Mouse (Mus musculus): ENCODE results near the gene Tgtp2. TPM values are rescaled to one million over a fixed set of nuclear protein-coding genes. Genes with fewer than 3 reads are reported as not detected.
"Not testable (repeated sequence)": the region's sequence is repeated elsewhere in the genome, so short reads cannot be mapped to it uniquely, and the experiment has no call there.

The Tgtp2 gene
- polyA plus RNA-seq (2016; fragmentation: Nextera tagmentation; extraction: Ambion mirVana) = not detected in 2 replicates

DNA sequence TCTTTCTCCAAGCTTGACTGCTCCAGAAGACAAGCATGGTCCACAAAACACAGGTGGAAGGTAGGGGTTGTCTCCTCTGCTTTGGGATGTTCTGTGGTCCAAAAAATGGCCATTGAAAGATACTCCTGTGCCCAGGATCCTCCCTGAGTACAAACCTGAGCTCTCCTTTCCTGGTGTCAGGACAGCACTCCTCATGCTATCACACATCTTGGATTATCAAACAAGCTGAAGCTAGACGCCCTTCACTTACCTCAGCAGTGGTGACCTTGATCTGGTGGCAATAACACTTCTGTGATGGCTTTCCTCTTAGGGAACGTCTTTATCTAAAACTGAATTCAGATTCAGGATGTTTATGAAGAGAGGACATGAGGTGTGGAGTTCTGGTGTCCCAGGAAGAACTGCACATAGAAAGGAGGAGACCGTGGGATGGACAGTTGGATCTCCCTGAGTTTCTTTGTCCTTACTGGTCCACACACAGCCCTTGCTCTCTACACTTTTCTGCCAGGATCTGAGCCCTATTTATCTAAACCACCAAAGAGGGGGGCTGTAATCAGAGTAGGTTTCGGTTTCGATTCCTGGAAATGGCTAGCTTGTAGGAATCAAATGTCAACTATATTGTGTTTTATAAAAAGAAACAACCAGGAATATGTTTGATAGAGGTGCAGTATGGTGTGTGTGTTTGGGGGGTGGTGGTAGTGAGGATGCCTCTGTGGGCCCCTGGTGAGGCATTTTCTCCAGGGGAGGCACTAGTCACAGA is at the start of gene Tgtp2:
Tgtp2 (minus strand) TSS at position 494 of the 757 bp plus-strand sequence.
- not testable (repeated sequence) for H3K36me3 ChIP-seq; H3K9me3 ChIP-seq; H3K4me3 ChIP-seq; H3K4me1 ChIP-seq (replicated peaks); H3K27ac ChIP-seq; H3K27me3 ChIP-seq (ENCODE audit: insufficient read depth, poor library complexity, severe bottlenecking); DNase-seq (ENCODE audit: low spot score)
- WGBS = 79% methylated on average over 5 of the region's 5 CpGs

DNA sequence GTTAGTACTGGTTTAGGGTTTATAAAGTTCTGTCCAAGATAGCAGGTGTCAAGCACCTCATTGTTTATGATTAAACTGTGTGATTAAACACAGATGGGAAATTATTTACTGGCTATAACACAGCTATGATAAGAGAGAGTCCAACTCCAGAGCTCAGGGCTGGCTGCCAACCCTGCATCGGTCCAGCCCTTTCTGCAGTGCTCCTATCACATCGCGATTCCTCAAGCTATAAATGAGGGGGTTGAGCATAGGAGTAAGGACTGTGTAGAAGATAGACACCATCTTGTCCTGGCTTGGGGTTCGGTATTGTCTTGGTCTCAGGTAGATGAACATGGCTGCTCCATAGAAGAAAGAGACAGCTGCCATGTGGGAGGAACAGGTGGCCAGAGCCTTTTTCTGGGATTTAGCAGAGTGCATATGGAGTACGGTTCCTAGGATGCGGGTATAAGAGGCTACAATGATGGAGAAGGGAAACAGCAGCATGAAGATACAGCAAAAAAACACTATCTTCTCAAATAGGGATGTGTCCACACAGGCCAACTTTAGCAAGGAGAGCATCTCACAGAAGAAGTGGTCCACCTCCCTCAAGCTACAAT is 48.7 kb upstream of the Tgtp2 start:
- H3K4me3 ChIP-seq = no peak overlapping the region
- no peak overlapping the region for H3K27ac ChIP-seq
- no peak for DNase-seq (ENCODE audit: low spot score)
- 90% methylated on average over 6 of the region's 6 CpGs for WGBS
- H3K4me1 ChIP-seq (replicated peaks) = no peaks in the 10 kb centered on the region
- no peaks in the 10 kb centered on the region for H3K9me3 ChIP-seq
- H3K36me3 ChIP-seq = no peaks in the 10 kb centered on the region
- no peaks in the 10 kb centered on the region for H3K27me3 ChIP-seq (ENCODE audit: insufficient read depth, poor library complexity, severe bottlenecking)

DNA sequence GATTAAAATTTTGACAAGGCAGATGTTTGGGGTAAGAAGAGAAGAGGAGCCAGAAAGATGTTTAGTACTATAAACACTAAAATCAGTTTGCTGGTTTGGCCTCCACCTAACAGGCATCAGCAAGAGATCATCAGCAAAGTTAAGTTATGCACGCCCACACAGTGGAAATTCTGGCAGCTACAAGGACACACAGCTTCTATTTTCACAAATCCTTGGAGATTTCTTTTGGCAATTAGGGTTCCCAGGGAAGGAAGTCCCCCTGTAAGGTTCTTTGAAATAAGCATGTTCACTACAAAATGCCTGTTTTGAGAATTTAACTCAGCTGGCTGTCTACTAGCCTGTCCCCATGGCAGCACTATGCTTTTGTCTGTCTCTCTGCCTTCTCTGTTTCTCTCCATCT is 47.0 kb upstream of the Tgtp2 start:
- Histone ChIP-seq H3K27ac (no peak overlapping the region), H3K4me1 (replicated peaks) (no peaks in the 10 kb centered on the region), H3K9me3 (no peaks in the 10 kb centered on the region), H3K4me3 (no peak overlapping the region), H3K27me3 (ENCODE audit: insufficient read depth, poor library complexity, severe bottlenecking) (no peaks in the 10 kb centered on the region), H3K36me3 (no peaks in the 10 kb centered on the region)
- no peak for DNase-seq (ENCODE audit: low spot score)
- WGBS = 69% methylated on average over 1 of the region's 1 CpGs

DNA sequence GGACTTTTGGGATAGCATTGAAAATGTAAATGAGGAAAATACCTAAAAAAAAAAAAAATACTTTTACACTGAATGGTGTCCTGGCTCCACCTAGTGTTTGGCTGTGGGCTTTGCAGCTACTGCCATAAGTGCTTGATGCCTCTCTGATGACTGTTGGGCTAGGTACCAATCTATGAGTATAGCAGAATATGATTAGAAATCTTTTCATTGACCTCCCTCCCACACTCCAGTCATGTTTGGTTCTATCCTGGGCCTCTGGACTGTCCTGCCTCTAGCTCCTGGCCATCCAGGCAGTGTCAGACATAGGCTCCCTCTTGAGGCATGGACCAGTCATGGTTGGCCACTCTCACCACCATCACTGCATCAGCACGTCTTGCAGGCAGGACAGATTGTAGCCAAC is 44.8 kb upstream of the Tgtp2 start:
- H3K9me3 ChIP-seq = no peaks in the 10 kb centered on the region
- DNase-seq (ENCODE audit: low spot score) = peak; percentile 12
- H3K27me3 ChIP-seq (ENCODE audit: insufficient read depth, poor library complexity, severe bottlenecking) = no peaks in the 10 kb centered on the region
- H3K4me3 ChIP-seq = no peak overlapping the region
- no peak overlapping the region for H3K27ac ChIP-seq
- 30% methylated on average over 1 of the region's 1 CpGs for WGBS
- no peaks in the 10 kb centered on the region for H3K36me3 ChIP-seq
- H3K4me1 ChIP-seq (replicated peaks) = no peaks in the 10 kb centered on the region

DNA sequence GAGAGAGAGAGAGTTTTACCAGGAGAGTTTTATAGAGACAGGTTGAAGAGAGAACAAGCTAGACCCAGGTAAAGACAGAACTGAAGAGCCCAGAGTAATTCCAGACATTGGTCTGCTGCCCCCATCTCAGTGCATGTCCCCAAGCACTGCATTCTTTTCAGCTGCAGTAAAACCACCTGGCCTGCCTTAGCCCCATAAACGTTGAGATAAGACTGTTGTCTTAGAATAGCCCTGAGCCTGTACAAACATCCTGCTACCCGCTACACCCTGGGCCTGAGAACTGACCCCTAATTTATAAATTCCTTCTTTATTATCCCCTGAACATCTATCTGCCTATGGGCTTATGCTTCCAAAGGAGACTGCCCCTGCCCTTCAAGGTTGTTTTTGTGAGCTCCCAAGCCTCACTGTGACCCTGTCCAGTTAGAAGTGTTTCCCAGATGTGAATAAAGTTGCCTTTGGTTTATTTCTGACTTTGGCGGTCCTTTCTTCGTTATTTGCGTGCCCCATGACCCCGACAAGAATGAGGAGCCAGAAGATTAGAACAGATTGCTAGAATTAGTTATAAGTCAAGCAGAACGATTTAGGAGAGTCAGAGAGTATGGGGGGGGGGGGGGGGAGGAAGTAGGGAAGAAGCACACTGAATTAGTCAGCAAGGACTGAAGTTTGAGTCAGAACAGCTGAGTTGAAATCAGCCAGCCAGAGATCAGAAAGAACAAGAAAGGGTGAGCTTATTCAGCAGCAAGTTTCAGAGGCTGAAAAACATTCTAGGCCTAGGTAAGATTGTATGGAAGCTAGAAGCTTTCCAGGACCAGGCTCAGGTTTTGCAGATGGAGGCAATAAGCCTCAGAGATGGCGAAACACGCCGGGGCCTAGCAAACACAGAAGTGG is 43.9 kb upstream of the Tgtp2 start:
- no peak for DNase-seq (ENCODE audit: low spot score)
- Histone ChIP-seq H3K4me3 (no peak overlapping the region), H3K4me1 (replicated peaks) (peaks cover 2% of the 10 kb centered on the region; the same call in 1 of the 2 replicates), H3K36me3 (no peaks in the 10 kb centered on the region), H3K9me3 (no peaks in the 10 kb centered on the region), H3K27ac (no peak overlapping the region), H3K27me3 (ENCODE audit: insufficient read depth, poor library complexity, severe bottlenecking) (no peaks in the 10 kb centered on the region)
- WGBS = 76% methylated on average over 10 of the region's 10 CpGs

DNA sequence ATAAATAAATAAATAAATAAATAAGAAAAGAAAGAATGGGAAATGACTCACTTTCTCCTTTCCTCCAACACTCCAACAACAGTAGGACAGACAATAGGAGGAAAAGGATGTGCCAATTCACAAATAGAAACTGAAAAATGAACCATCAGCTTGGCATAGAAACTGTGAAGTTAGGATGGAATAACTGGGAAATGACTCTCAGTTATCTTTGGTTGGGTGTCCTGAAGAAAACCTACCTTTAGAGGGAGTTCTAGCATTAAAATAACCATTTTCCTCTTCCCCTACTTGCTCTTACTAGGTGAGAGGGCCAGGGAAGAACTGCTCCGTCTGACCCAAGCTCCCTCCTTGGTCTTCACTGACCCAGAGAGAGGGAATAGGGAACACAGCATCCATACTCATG is 41.7 kb upstream of the Tgtp2 start:
- Histone ChIP-seq H3K27ac (no peak overlapping the region), H3K9me3 (no peaks in the 10 kb centered on the region), H3K27me3 (ENCODE audit: insufficient read depth, poor library complexity, severe bottlenecking) (no peaks in the 10 kb centered on the region; the same call in 1 of the 2 replicates), H3K36me3 (no peaks in the 10 kb centered on the region), H3K4me3 (no peak overlapping the region), H3K4me1 (replicated peaks) (peaks cover 7% of the 10 kb centered on the region; the same call in 1 of the 2 replicates)
- WGBS = 71% methylated on average over 1 of the region's 1 CpGs
- no peak for DNase-seq (ENCODE audit: low spot score)

DNA sequence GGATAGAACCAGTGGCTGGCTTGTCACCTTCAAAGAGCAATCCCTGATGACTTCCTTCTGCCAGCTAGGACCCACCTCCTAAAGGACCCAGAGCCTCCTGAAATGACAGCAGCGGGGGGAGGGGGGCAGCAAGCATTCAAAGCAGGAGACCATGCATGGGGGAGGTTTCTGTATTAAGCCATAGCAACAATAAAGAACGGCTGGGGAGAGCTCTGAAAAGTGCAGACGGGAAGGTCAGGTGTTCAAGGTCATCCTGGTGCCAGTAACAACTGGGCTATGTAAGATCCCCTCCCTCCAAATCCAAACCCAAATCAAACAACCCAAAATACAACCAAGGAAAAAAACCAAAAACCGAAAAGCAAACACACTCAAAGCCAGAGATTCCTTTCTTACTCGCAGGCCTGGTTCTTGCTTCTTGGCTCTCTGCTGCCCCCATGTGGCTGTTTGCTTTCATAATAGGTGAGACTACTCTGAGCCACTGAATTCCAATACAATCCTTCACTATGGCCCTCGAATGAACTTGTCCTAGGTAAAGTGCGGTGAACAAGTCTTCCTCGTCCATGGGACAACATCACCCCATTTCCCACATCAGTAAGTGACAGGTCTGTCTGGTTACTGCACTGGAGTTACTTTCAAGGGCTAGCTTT is 39.2 kb upstream of the Tgtp2 start:
- no peak overlapping the region for H3K27ac ChIP-seq

DNA sequence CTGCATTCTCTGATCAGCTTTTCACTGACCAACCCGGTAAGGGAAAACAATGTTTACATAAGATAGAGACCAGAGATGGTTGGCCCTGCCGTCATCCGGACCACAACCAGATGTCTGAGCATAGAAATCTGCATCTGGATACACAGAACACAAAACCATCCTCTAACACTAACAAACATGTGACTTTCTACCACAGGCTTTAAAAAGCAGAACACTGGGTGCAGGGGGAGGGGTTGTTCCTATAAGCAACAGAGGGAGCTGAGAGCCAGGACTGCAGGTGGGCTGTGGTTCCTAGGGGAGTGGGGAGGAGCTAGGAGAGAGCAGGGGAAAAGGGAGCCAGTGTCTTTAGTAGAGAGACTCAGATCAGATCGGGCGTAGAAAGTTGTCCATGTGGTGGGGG is 37.5 kb upstream of the Tgtp2 start:
- Histone ChIP-seq H3K36me3 (no peaks in the 10 kb centered on the region), H3K27ac (no peak overlapping the region), H3K4me1 (replicated peaks) (peaks cover 7% of the 10 kb centered on the region; the same call in 1 of the 2 replicates), H3K27me3 (ENCODE audit: insufficient read depth, poor library complexity, severe bottlenecking) (no peaks in the 10 kb centered on the region; the same call in 1 of the 2 replicates), H3K4me3 (no peak overlapping the region), H3K9me3 (no peaks in the 10 kb centered on the region)
- WGBS = 54% methylated on average over 5 of the region's 5 CpGs
- DNase-seq (ENCODE audit: low spot score) = no peak

More for the DNA sequence above, 39.2 kb upstream of the Tgtp2 start:
- DNase-seq (ENCODE audit: low spot score) = peak; percentile 82
- Histone ChIP-seq H3K36me3 (no peaks in the 10 kb centered on the region), H3K9me3 (no peaks in the 10 kb centered on the region), H3K27me3 (ENCODE audit: insufficient read depth, poor library complexity, severe bottlenecking) (no peaks in the 10 kb centered on the region; the same call in 1 of the 2 replicates), H3K4me3 (no peak overlapping the region), H3K4me1 (replicated peaks) (peaks cover 7% of the 10 kb centered on the region; the same call in 1 of the 2 replicates)
- 20% methylated on average over 8 of the region's 8 CpGs for whole genome bisulfite sequencing

DNA sequence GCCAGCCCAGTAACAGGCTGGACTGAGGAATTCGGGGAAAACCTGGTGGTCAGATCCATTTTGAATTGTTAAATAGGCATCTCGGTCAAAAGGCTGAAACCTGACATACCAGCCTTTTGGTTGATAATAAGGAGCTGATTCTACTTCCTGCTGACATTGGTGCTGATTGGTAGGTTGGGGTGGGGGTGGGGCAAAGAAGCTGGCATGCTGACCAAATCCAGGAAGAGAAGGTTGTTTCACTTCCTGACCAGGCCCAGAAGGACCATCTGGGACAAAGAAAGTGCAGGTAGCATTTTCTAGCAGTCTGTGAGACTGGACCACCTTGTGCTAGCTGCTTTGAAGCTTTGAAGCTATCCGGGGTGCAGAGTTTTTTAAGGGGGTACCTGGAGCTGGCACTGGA is 36.4 kb upstream of the Tgtp2 start:
- H3K27ac ChIP-seq = no peak overlapping the region
- WGBS = 80% methylated on average over 3 of the region's 3 CpGs

DNA sequence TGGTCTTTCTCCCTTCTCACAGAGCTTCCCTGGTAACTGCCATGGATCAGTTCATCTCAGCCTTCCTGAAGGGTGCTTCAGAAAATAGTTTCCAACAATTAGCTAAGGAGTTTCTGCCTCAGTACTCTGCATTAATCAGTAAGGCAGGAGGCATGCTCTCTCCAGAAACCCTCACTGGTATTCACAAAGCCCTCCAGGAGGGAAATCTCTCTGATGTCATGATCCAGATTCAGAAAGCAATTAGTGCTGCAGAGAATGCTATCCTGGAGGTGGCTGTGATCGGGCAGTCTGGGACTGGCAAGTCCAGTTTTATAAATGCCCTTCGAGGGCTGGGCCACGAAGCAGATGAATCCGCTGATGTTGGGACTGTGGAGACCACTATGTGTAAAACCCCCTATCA is 31.4 kb upstream of the Tgtp2 start:
- WGBS = 89% methylated on average over 4 of the region's 4 CpGs
- H3K27ac ChIP-seq = no peak overlapping the region
- DNase-seq (ENCODE audit: low spot score) = no peak

More for the DNA sequence above, 36.4 kb upstream of the Tgtp2 start:
- Histone ChIP-seq H3K27me3 (ENCODE audit: insufficient read depth, poor library complexity, severe bottlenecking) (no peaks in the 10 kb centered on the region; the same call in 1 of the 2 replicates), H3K36me3 (no peaks in the 10 kb centered on the region), H3K4me3 (no peak overlapping the region), H3K9me3 (no peaks in the 10 kb centered on the region), H3K4me1 (replicated peaks) (peaks cover 7% of the 10 kb centered on the region; the same call in 1 of the 2 replicates)
- no peak for DNase-seq (ENCODE audit: low spot score)

DNA sequence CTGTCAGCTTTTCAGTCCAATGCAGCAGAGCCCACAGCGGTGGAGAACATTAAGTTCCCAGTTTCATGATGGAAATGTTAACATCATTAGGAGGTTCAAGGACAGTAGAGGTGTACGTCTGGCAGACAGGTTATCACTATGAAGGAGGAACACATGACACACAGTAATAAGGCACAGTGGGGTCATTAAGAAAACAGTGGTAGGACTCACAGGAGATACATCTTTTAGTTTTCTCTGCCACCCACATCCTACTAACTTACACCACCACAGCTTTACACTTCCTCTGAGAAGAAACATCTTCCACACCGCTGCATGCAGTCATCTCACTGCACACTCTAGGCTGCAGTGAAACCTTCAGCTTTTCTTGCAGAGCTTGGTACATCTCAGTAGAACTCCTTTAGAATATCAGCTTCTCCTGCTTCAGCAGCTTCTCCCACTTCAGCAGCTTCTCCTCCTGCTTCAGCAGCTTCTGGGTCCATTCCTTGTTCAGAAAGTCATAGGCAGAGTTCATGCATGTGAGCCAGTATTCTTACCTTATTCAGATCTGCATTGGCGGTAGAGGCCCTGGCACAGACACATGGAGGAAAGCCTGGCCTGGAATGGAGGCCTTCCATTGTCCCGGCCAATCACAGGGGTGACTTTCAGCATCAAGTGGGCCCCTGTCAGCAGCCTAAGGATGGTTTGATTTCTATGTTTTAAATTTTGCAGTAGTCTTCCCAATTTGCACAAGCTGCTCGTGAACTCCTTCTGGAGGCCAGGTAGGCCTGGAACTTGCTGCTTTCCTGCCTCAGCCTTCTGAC is 30.1 kb upstream of the Tgtp2 start:
- WGBS = 91% methylated on average over 6 of the region's 6 CpGs
- no peak overlapping the region for H3K4me3 ChIP-seq
- H3K9me3 ChIP-seq = no peaks in the 10 kb centered on the region
- no peaks in the 10 kb centered on the region for H3K27me3 ChIP-seq (ENCODE audit: insufficient read depth, poor library complexity, severe bottlenecking)
- H3K4me1 ChIP-seq (replicated peaks) = no peaks in the 10 kb centered on the region
- H3K36me3 ChIP-seq = no peaks in the 10 kb centered on the region
- no peak for DNase-seq (ENCODE audit: low spot score)
- H3K27ac ChIP-seq = no peak overlapping the region

More for the DNA sequence above, 31.4 kb upstream of the Tgtp2 start:
- no peaks in the 10 kb centered on the region for H3K9me3 ChIP-seq
- no peaks in the 10 kb centered on the region for H3K4me1 ChIP-seq (replicated peaks)
- H3K36me3 ChIP-seq = no peaks in the 10 kb centered on the region
- H3K4me3 ChIP-seq = no peak overlapping the region
- H3K27me3 ChIP-seq (ENCODE audit: insufficient read depth, poor library complexity, severe bottlenecking) = no peaks in the 10 kb centered on the region

DNA sequence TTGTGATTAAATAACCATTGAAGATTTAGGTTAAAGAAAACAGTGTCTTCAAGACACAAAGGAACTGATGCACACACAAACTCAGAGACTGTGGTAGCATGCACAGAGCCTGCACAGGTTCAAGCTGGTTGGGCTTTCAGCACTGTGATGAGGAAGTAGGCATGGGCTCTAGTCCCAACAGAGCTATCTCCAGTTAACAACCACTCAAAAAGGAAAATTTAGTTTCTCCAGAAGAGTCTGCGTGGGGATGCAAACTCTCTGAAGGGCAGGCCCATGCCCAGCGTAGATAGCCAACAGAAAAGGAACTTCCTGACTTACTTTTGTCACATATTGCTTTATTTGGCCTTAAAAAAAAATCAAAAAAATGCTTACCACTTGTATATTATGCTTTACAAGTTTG is 28.8 kb upstream of the Tgtp2 start:
- DNase-seq (ENCODE audit: low spot score) = no peak
- Histone ChIP-seq H3K36me3 (no peaks in the 10 kb centered on the region), H3K4me3 (no peak overlapping the region), H3K27ac (no peak overlapping the region), H3K9me3 (no peaks in the 10 kb centered on the region), H3K27me3 (ENCODE audit: insufficient read depth, poor library complexity, severe bottlenecking) (no peaks in the 10 kb centered on the region), H3K4me1 (replicated peaks) (peaks cover 8% of the 10 kb centered on the region)
- 87% methylated on average over 2 of the region's 2 CpGs for WGBS

Measured in hindbrain, embryonic 10.5 days (tissue).